Mouse (Mus musculus): ENCODE data around the gene Mycbp. TPM values are rescaled to one million over a fixed set of nuclear protein-coding genes. Genes with fewer than 3 reads are reported as not detected.

Mycbp gene
- 10 to 100 TPM in 1 of 2 experiments, 1 to 10 TPM in 1; 9.9 to 11.3 TPM for total RNA-seq (2021)
- long read RNA-seq, experiment 1, partial matches to known transcripts = 0 of 4 reads
- long read RNA-seq, experiment 1, other reads (novel, unspliced or antisense) = 2 of 4 reads
- long read RNA-seq, experiment 2, partial matches to known transcripts = 1 of 8 reads
- long read RNA-seq, experiment 2, other reads (novel, unspliced or antisense) = 2 of 8 reads

- DNase-seq (ENCODE audit: low spot score in 2 of 2) = peak; percentile 98 to 100
- no peak for TF ChIP-seq CTCF (conservative IDR thresholded peaks at IDR 0.05)
- H3K4me3 ChIP-seq = peak within 1 kb of the TSS; percentile 84
- H3K27ac ChIP-seq = peak within 1 kb of the TSS; percentile 89
Observed at GRCm38 (mm10) chr4:123904333-123905125, at the start of gene Mycbp. TSS of gene Mycbp (plus strand) at chr4:123904832.

GRCm38 (mm10) chr4:123856888-123857287 is 47.7 kb upstream of the Mycbp start:
- no peak overlapping the region for H3K27ac ChIP-seq
- no peak for DNase-seq (ENCODE audit: low spot score in 2 of 2)
- no peak overlapping the region for H3K4me3 ChIP-seq
- TF ChIP-seq CTCF (conservative IDR thresholded peaks at IDR 0.05) = no peak

- TF ChIP-seq CTCF (conservative IDR thresholded peaks at IDR 0.05) = no peak
- DNase-seq (ENCODE audit: low spot score in 2 of 2) = no peak
- H3K4me3 ChIP-seq = no peak overlapping the region
- H3K27ac ChIP-seq = no peak overlapping the region
Observed at GRCm38 (mm10) chr4:123858090-123858489, 46.5 kb upstream of the Mycbp start.

- TF ChIP-seq CTCF (conservative IDR thresholded peaks at IDR 0.05) = no peak
- DNase-seq (ENCODE audit: low spot score in 2 of 2) = no peak
- Histone ChIP-seq H3K4me3 (no peak within 1 kb of the TSS), H3K27ac (no peak within 1 kb of the TSS)
Observed at GRCm38 (mm10) chr4:123859379-123859778, 45.3 kb upstream of the Mycbp start, which contains the start of gene 4933427I04Rik. TSS of gene 4933427I04Rik (plus strand) at chr4:123859679.

GRCm38 (mm10) chr4:123859803-123860202 is 44.8 kb upstream of the Mycbp start:
- Histone ChIP-seq H3K4me3 (no peak overlapping the region), H3K27ac (no peak overlapping the region)
- no peak for TF ChIP-seq CTCF (conservative IDR thresholded peaks at IDR 0.05)
- no peak for DNase-seq (ENCODE audit: low spot score in 2 of 2)

- Histone ChIP-seq H3K4me3 (no peak overlapping the region), H3K27ac (no peak overlapping the region)
- no peak for TF ChIP-seq CTCF (conservative IDR thresholded peaks at IDR 0.05)
Observed at GRCm38 (mm10) chr4:123860621-123861020, 44.0 kb upstream of the Mycbp start.

GRCm38 (mm10) chr4:123893726-123894125 is 10.9 kb upstream of the Mycbp start:
- no peak for TF ChIP-seq CTCF (conservative IDR thresholded peaks at IDR 0.05)
- no peak for DNase-seq (ENCODE audit: low spot score in 2 of 2)
- no peak overlapping the region for H3K4me3 ChIP-seq
- H3K27ac ChIP-seq = no peak overlapping the region

More at GRCm38 (mm10) chr4:123860621-123861020, 44.0 kb upstream of the Mycbp start:
- DNase-seq (ENCODE audit: low spot score in 2 of 2) = no peak

- no peak overlapping the region for H3K27ac ChIP-seq
- no peak for DNase-seq (ENCODE audit: low spot score in 2 of 2)
- no peak for TF ChIP-seq CTCF (conservative IDR thresholded peaks at IDR 0.05)
- no peak overlapping the region for H3K4me3 ChIP-seq
Observed at GRCm38 (mm10) chr4:123894295-123894694, 10.3 kb upstream of the Mycbp start.

GRCm38 (mm10) chr4:123898696-123899095 is 5.9 kb upstream of the Mycbp start:
- Histone ChIP-seq H3K4me3 (no peak overlapping the region), H3K27ac (no peak overlapping the region)
- TF ChIP-seq CTCF (conservative IDR thresholded peaks at IDR 0.05) = peak; percentile 89
- peak in 1 of 2 experiments; percentile 71 for DNase-seq (ENCODE audit: low spot score in 2 of 2)

GRCm38 (mm10) chr4:123903432-123903831 is 1.2 kb upstream of the Mycbp start:
- TF ChIP-seq CTCF (conservative IDR thresholded peaks at IDR 0.05) = peak; percentile 40
- H3K27ac ChIP-seq = no peak overlapping the region
- H3K4me3 ChIP-seq = no peak overlapping the region
- DNase-seq (ENCODE audit: low spot score in 2 of 2) = no peak

- peak overlapping the region; percentile 81 for H3K27ac ChIP-seq
- TF ChIP-seq CTCF (conservative IDR thresholded peaks at IDR 0.05) = no peak
- H3K4me3 ChIP-seq = peak overlapping the region; percentile 84
- DNase-seq (ENCODE audit: low spot score in 2 of 2) = no peak
Observed at GRCm38 (mm10) chr4:123905126-123905668, 565 bp downstream of the Mycbp start.

- no peak for TF ChIP-seq CTCF (conservative IDR thresholded peaks at IDR 0.05)
- DNase-seq (ENCODE audit: low spot score in 2 of 2) = no peak
- H3K27ac ChIP-seq = no peak overlapping the region
Observed at GRCm38 (mm10) chr4:123911503-123911902, 6.9 kb downstream of the Mycbp start.

GRCm38 (mm10) chr4:123912431-123912830 is 7.8 kb downstream of the Mycbp start:
- no peak for TF ChIP-seq CTCF (conservative IDR thresholded peaks at IDR 0.05)
- Histone ChIP-seq H3K4me3 (no peak overlapping the region), H3K27ac (no peak overlapping the region)
- no peak for DNase-seq (ENCODE audit: low spot score in 2 of 2)

More at GRCm38 (mm10) chr4:123911503-123911902, 6.9 kb downstream of the Mycbp start:
- H3K4me3 ChIP-seq = no peak overlapping the region
